Mouse (Mus musculus) urinary bladder, postnatal 14 days (tissue): ENCODE measurements around the gene Ceacam1.
"Not testable (repeated sequence)": the region's sequence is repeated elsewhere in the genome, so short reads cannot be mapped to it uniquely, and the experiment has no call there.

Experiments
- DNase-seq: peaks from one replicate; pipeline ENCODE4 v3.0.0; 2021; ENCODE audit warnings: low spot score

The Ceacam1 gene

GRCm38 (mm10) chr7:25477091-25477751, at the start of gene Ceacam1:
Gene Ceacam1 (minus strand): TSS chr7:25477603.
- DNase-seq: peak; percentile 56

- not testable (repeated sequence) for DNase-seq
These were observed 38.8 kb upstream of the Ceacam1 start for GRCm38 (mm10) chr7:25516070-25516777.

GRCm38 (mm10) chr7:25515667-25516066, 38.3 kb upstream of the Ceacam1 start:
- DNase-seq: not testable (repeated sequence)

GRCm38 (mm10) chr7:25509925-25510324, 32.5 kb upstream of the Ceacam1 start:
- no peak for DNase-seq

- DNase-seq: no peak
These were observed 17.2 kb upstream of the Ceacam1 start for GRCm38 (mm10) chr7:25494649-25495048.

GRCm38 (mm10) chr7:25490698-25491097, 13.3 kb upstream of the Ceacam1 start:
- DNase-seq: not testable (repeated sequence)

- DNase-seq: not testable (repeated sequence)
These were observed 12.0 kb upstream of the Ceacam1 start for GRCm38 (mm10) chr7:25489382-25489781.

- peak; percentile 51 for DNase-seq
These were observed 8.8 kb upstream of the Ceacam1 start for GRCm38 (mm10) chr7:25486186-25486585.

GRCm38 (mm10) chr7:25485061-25485460, 7.7 kb upstream of the Ceacam1 start:
- no peak for DNase-seq

GRCm38 (mm10) chr7:25483133-25483735, 5.8 kb upstream of the Ceacam1 start:
- DNase-seq: no peak

GRCm38 (mm10) chr7:25480791-25481190, 3.4 kb upstream of the Ceacam1 start:
- not testable (repeated sequence) for DNase-seq

- peak; percentile 32 for DNase-seq
These were observed 2.0 kb upstream of the Ceacam1 start for GRCm38 (mm10) chr7:25479440-25479839.

- DNase-seq: not testable (repeated sequence)
These were observed 320 bp upstream of the Ceacam1 start for GRCm38 (mm10) chr7:25477752-25478093.

GRCm38 (mm10) chr7:25471821-25472220, 5.6 kb downstream of the Ceacam1 start:
- not testable (repeated sequence) for DNase-seq

- DNase-seq: not testable (repeated sequence)
These were observed 11.8 kb downstream of the Ceacam1 start for GRCm38 (mm10) chr7:25465586-25465985.

- no peak for DNase-seq
These were observed 12.4 kb downstream of the Ceacam1 start for GRCm38 (mm10) chr7:25465010-25465409.

GRCm38 (mm10) chr7:25462033-25462337, 15.4 kb downstream of the Ceacam1 start:
- DNase-seq: not testable (repeated sequence)

- not testable (repeated sequence) for DNase-seq
These were observed 15.9 kb downstream of the Ceacam1 start for GRCm38 (mm10) chr7:25461336-25462032.

- DNase-seq: no peak
These were observed 25.3 kb downstream of the Ceacam1 start for GRCm38 (mm10) chr7:25452103-25452502.

GRCm38 (mm10) chr7:25449913-25450890, 27.2 kb downstream of the Ceacam1 start:
- DNase-seq: no peak

- DNase-seq: no peak
These were observed 36.6 kb downstream of the Ceacam1 start for GRCm38 (mm10) chr7:25440816-25441153.
